Mouse (Mus musculus) thymus, adult 2 months (tissue): ENCODE results near the gene Gdf11.

Experiments
- CTCF ChIP-seq: fragments of 200-500 bp; IDR thresholded peaks from 2 replicates; pipeline ENCODE4 v1.5.1; 2012; ENCODE audit warnings: mild to moderate bottlenecking, control low read depth, low read length, moderate library complexity, borderline replicate concordance; ENCODE audit not compliant: control insufficient read depth, poor library complexity, insufficient read depth; ENCODE audit errors: extremely low read depth
- POLR2A ChIP-seq: fragments of 200-500 bp; IDR thresholded peaks from 2 replicates; pipeline ENCODE4 v1.6.1; 2012; ENCODE audit warnings: mild to moderate bottlenecking, low read length, control low read depth, moderate library complexity; ENCODE audit not compliant: control insufficient read depth, poor library complexity, insufficient read depth; ENCODE audit errors: extremely low read depth

DNA sequence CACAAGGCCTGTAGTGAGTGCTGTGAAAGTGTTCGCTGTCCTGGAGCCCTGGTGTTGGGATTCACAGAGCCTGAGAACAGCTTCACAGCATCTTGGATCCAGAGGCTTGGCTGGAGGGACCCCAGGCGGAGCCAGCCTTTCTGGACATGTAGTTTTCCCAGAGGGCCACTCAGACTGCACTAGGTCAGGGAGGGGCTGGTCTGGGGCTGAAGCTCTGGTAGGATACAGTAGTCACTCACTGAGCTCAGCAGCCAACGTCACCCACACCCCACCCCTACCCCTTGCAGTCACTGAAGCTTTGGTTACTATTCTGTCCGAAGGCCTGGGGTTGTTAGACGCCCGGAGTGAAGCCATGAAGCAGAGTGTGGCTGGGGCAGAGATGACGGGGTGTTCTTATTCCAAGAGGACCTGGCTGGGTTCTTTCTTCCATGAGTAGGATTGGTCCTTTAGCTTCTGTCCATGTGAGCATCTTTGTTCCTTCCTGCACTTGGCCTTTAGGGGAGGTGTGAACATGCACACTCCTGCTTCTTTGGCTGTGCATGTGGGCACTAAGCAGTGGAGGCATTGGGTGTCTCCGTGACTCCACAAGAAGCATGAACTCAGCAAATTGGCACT lies 44.4 kb upstream of the Gdf11 start:
- TF ChIP-seq POLR2A (no peak), CTCF (no peak)
